Mouse (Mus musculus) MEL (cell line): ENCODE data around the gene Polr2l. TPM values are rescaled to one million over a fixed set of nuclear protein-coding genes. Genes with fewer than 3 reads are reported as not detected.

Source experiments
- DNase-seq: peaks from one replicate; pipeline ENCODE4 v3.0.0; 2011; ENCODE audit warnings: low read depth, low spot score
- H3K27ac ChIP-seq: 2 replicates; pipeline ENCODE4 v1.5.1; 2012; ENCODE audit warnings: low read depth, mild to moderate bottlenecking, control low read depth, low read length, moderate library complexity; ENCODE audit not compliant: control insufficient read depth
- H3K27me3 ChIP-seq, 2 experiments: fragments of 150-350 bp in 1 of 2; sonication (generic) in 1 of 2; 2 replicates each; pipeline ENCODE4 v1.6.1; 2012; ENCODE audit warnings: low read length in 2 of 2, mild to moderate bottlenecking in 2 of 2, improper control_type of control experiment in 1 of 2, moderate library complexity in 1 of 2; ENCODE audit not compliant: insufficient read depth in 2 of 2, control insufficient read depth in 1 of 2
- H3K36me3 ChIP-seq, 2 experiments: 2 replicates each; pipeline ENCODE4 v1.6.1; 2012 to 2014; ENCODE audit warnings: low read length in 2 of 2, improper control_type of control experiment in 1 of 2, inconsistent platforms in 1 of 2, mild to moderate bottlenecking in 1 of 2; ENCODE audit not compliant: insufficient read depth in 2 of 2, control insufficient read depth in 1 of 2
- H3K4me1 ChIP-seq, 2 experiments: fragments of 150-350 bp in 1 of 2; sonication (generic) in 1 of 2; 2 replicates each; pipeline ENCODE4 v1.6.1; 2012; ENCODE audit warnings: low read length in 2 of 2, improper control_type of control experiment in 1 of 2, mild to moderate bottlenecking in 1 of 2; ENCODE audit not compliant: insufficient read depth in 2 of 2, control insufficient read depth in 1 of 2
- H3K4me3 ChIP-seq, 2 experiments: fragments of 150-350 bp in 1 of 2; sonication (generic) in 1 of 2; 2 replicates each; pipeline ENCODE4 v1.5.1; 2012; ENCODE audit warnings: low read depth in 2 of 2, low read length in 2 of 2, mild to moderate bottlenecking in 2 of 2, moderate library complexity in 2 of 2, control low read depth in 1 of 2, improper control_type of control experiment in 1 of 2; ENCODE audit not compliant: control insufficient read depth in 1 of 2, insufficient read depth in 1 of 2
- H3K79me2 ChIP-seq: 2 replicates; pipeline ENCODE4 v1.6.1; 2012; ENCODE audit warnings: mild to moderate bottlenecking, low read length, moderate library complexity; ENCODE audit not compliant: control insufficient read depth, poor library complexity, insufficient read depth
- H3K9ac ChIP-seq: 2 replicates; pipeline ENCODE4 v1.6.1; 2012; ENCODE audit warnings: low read depth, mild to moderate bottlenecking, control low read depth, low read length, moderate library complexity; ENCODE audit not compliant: control insufficient read depth, poor library complexity, severe bottlenecking
- H3K9me3 ChIP-seq: fragments of 150-350 bp; sonication (generic); replicated peaks from 2 replicates; pipeline ENCODE4 v1.6.1; 2012; ENCODE audit warnings: mild to moderate bottlenecking, low read length, improper control_type of control experiment, moderate library complexity; ENCODE audit not compliant: insufficient read depth
- BHLHE40 ChIP-seq: IDR thresholded peaks from 2 replicates; pipeline ENCODE4 v1.6.1; 2012; ENCODE audit warnings: low read depth, mild to moderate bottlenecking, inconsistent platforms, low read length, improper control_type of control experiment, borderline replicate concordance
- CHD2 ChIP-seq: IDR thresholded peaks from 2 replicates; pipeline ENCODE4 v1.6.1; 2011; ENCODE audit warnings: low read length, improper control_type of control experiment
- CTCF ChIP-seq, 3 experiments: IDR thresholded peaks in 2 of 3; conservative IDR thresholded peaks in 1 of 3; 2 replicates each; pipeline ENCODE4 v1.5.1; 2011 to 2012; ENCODE audit warnings: low read length in 3 of 3, low read depth in 2 of 3, mild to moderate bottlenecking in 2 of 3, improper control_type of control experiment in 1 of 3, inconsistent platforms in 1 of 3, mixed read lengths in 1 of 3, moderate library complexity in 1 of 3; ENCODE audit not compliant: control insufficient read depth in 1 of 3, insufficient read depth in 1 of 3, poor library complexity in 1 of 3, severe bottlenecking in 1 of 3
- E2F4 ChIP-seq: IDR thresholded peaks from 2 replicates; pipeline ENCODE4 v1.6.1; 2011; ENCODE audit warnings: low read depth, low read length, improper control_type of control experiment, borderline replicate concordance
- EP300 ChIP-seq, 2 experiments: IDR thresholded peaks; 2 replicates each; pipeline ENCODE4 v1.6.1; 2011; ENCODE audit warnings: improper control_type of control experiment in 2 of 2, low read length in 2 of 2, low read depth in 1 of 2, mild to moderate bottlenecking in 1 of 2
- ETS1 ChIP-seq: IDR thresholded peaks from 2 replicates; pipeline ENCODE4 v1.6.1; 2012; ENCODE audit warnings: low read depth, mild to moderate bottlenecking, inconsistent platforms, low read length, improper control_type of control experiment, moderate library complexity
- GABPA ChIP-seq: IDR thresholded peaks from 2 replicates; pipeline ENCODE4 v1.6.1; 2012; ENCODE audit warnings: low read depth, mild to moderate bottlenecking, inconsistent platforms, low read length, improper control_type of control experiment, moderate library complexity
- GATA1 ChIP-seq: IDR thresholded peaks from 2 replicates; pipeline ENCODE4 v1.6.1; 2011; ENCODE audit warnings: low read depth, low read length, improper control_type of control experiment
- HCFC1 ChIP-seq: IDR thresholded peaks from 2 replicates; pipeline ENCODE4 v1.6.1; 2012; ENCODE audit warnings: low read depth, mild to moderate bottlenecking, inconsistent platforms, low read length, improper control_type of control experiment, moderate library complexity
- JUND ChIP-seq: IDR thresholded peaks from 2 replicates; pipeline ENCODE4 v1.6.1; 2011; ENCODE audit warnings: low read depth, mild to moderate bottlenecking, improper control_type of control experiment, low read length
- KAT2A ChIP-seq: conservative IDR thresholded peaks from 2 replicates; pipeline ENCODE4 v1.6.1; 2012; ENCODE audit warnings: low read depth, low read length, improper control_type of control experiment, inconsistent platforms
- MAFK ChIP-seq: IDR thresholded peaks from 2 replicates; pipeline ENCODE4 v1.6.1; 2011; ENCODE audit warnings: low read depth, mild to moderate bottlenecking, low read length, improper control_type of control experiment, borderline replicate concordance
- MAX ChIP-seq: IDR thresholded peaks from 2 replicates; pipeline ENCODE4 v1.6.1; 2011; ENCODE audit warnings: low read length, improper control_type of control experiment
- MAZ ChIP-seq: IDR thresholded peaks from 2 replicates; pipeline ENCODE4 v1.6.1; 2012; ENCODE audit warnings: low read depth, mild to moderate bottlenecking, inconsistent platforms, low read length, improper control_type of control experiment
- MXI1 ChIP-seq: IDR thresholded peaks from 2 replicates; pipeline ENCODE4 v1.6.1; 2011; ENCODE audit warnings: mild to moderate bottlenecking, low read depth, low read length, improper control_type of control experiment
- MYB ChIP-seq: IDR thresholded peaks from 2 replicates; pipeline ENCODE4 v1.6.1; 2011; ENCODE audit warnings: mild to moderate bottlenecking, low read depth, low read length, improper control_type of control experiment
- POLR2AphosphoS5 ChIP-seq: IDR thresholded peaks from 2 replicates; pipeline ENCODE4 v1.6.1; 2012; ENCODE audit warnings: low read depth, borderline replicate concordance, mild to moderate bottlenecking, inconsistent platforms, low read length, moderate library complexity, mixed read lengths
- RAD21 ChIP-seq: IDR thresholded peaks from 2 replicates; pipeline ENCODE4 v1.6.1; 2011; ENCODE audit warnings: mild to moderate bottlenecking, low read depth, low read length, improper control_type of control experiment
- RCOR1 ChIP-seq: IDR thresholded peaks from 2 replicates; pipeline ENCODE4 v1.6.1; 2012; ENCODE audit warnings: low read depth, mild to moderate bottlenecking, inconsistent platforms, low read length, improper control_type of control experiment
- SIN3A ChIP-seq: IDR thresholded peaks from 2 replicates; pipeline ENCODE4 v1.6.1; 2012; ENCODE audit warnings: low read length, improper control_type of control experiment, inconsistent platforms
- SMC3 ChIP-seq: IDR thresholded peaks from 2 replicates; pipeline ENCODE4 v1.6.1; 2011; ENCODE audit warnings: low read depth, low read length, improper control_type of control experiment
- TAL1 ChIP-seq: IDR thresholded peaks from 2 replicates; pipeline ENCODE4 v1.6.1; 2012; ENCODE audit warnings: mild to moderate bottlenecking, inconsistent platforms, low read length, moderate library complexity, mixed read lengths
- TBP ChIP-seq: IDR thresholded peaks from 2 replicates; pipeline ENCODE4 v1.8.0; 2011; ENCODE audit warnings: low read depth, low read length, improper control_type of control experiment
- TCF12 ChIP-seq: IDR thresholded peaks from 2 replicates; pipeline ENCODE4 v1.6.1; 2014; ENCODE audit warnings: low read depth, mild to moderate bottlenecking, inconsistent platforms, low read length, improper control_type of control experiment, moderate library complexity
- USF1 ChIP-seq: IDR thresholded peaks from 2 replicates; pipeline ENCODE4 v1.6.1; 2014; ENCODE audit warnings: low read depth, mild to moderate bottlenecking, inconsistent platforms, low read length, improper control_type of control experiment, moderate library complexity
- USF2 ChIP-seq, 2 experiments: IDR thresholded peaks; 2 replicates each; pipeline ENCODE4 v1.6.1; 2011 to 2012; ENCODE audit warnings: improper control_type of control experiment in 2 of 2, low read length in 2 of 2, borderline replicate concordance in 1 of 2, inconsistent platforms in 1 of 2, low read depth in 1 of 2, mild to moderate bottlenecking in 1 of 2; ENCODE audit not compliant: insufficient read depth in 1 of 2
- ZKSCAN1 ChIP-seq: IDR thresholded peaks from 2 replicates; pipeline ENCODE4 v1.6.1; 2012; ENCODE audit warnings: low read depth, mild to moderate bottlenecking, inconsistent platforms, low read length, improper control_type of control experiment, moderate library complexity
- ZMIZ1 ChIP-seq: IDR thresholded peaks from 2 replicates; pipeline ENCODE4 v1.6.1; 2012; ENCODE audit warnings: low read depth, mild to moderate bottlenecking, inconsistent platforms, low read length, improper control_type of control experiment, moderate library complexity
- ZNF384 ChIP-seq: IDR thresholded peaks from 2 replicates; pipeline ENCODE4 v1.6.1; 2012; ENCODE audit warnings: low read depth, mild to moderate bottlenecking, inconsistent platforms, low read length, improper control_type of control experiment
- polyA plus RNA-seq, 2 experiments: library from polyadenylated mRNA; stranded (reverse) in 1 of 2; unstranded in 1 of 2; fragments of >175 nt in 1 of 2; fragments of >200 nt in 1 of 2; gene quantifications; 2 replicates each; pipeline versions ENCODE4 v1.2.1 to v1.2.4; 2012; ENCODE audit warnings: low replicate concordance in 2 of 2, low read depth in 1 of 2; ENCODE audit not compliant: insufficient read length in 2 of 2, insufficient read depth in 1 of 2, missing spikeins in 1 of 2
- total RNA-seq: library from RNA; depleted of rRNA; stranded (reverse); fragments of 300-350 nt; gene quantifications from 2 replicates; pipeline ENCODE4 v1.2.3, GENCODE M21; 2012

The Polr2l gene
- total and polyA plus RNA-seq, 3 experiments, result 82.4 to 114 TPM; not detected in 1

- peak; percentile 50 for DNase-seq
- H3K27me3 ChIP-seq, result no peaks in the 10 kb centered on the region
- peaks cover 51% of the 10 kb centered on the region for H3K79me2 ChIP-seq
- peak overlapping the region; percentile 71 for H3K27ac ChIP-seq
- TF ChIP-seq ZNF384 (no peak), CTCF (IDR thresholded peaks at IDR 0.05 in 2 of 3, conservative IDR thresholded peaks at IDR 0.05 in 1 of 3; ENCODE audit: control insufficient read depth in 1 of 3, insufficient read depth in 1 of 3, low read depth in 2 of 3, low read length in 3 of 3, poor library complexity in 1 of 3, severe bottlenecking in 1 of 3) (peak in 2 of 3 experiments; percentile 28 to 37; a peak in 3 of 6 replicates), MAFK (no peak), ETS1 (0 out of 2 replicates have a peak, but pooled peaks have one; percentile 28), ZKSCAN1 (no peak), MAZ (0 out of 2 replicates have a peak, but pooled peaks have one; percentile 39), RCOR1 (no peak)
- H3K4me1 ChIP-seq, result peaks cover 3 to 22% of the 10 kb centered on the region in 2 experiments; a peak in 3 of 4 replicates
- peak overlapping the region; percentile 98 for H3K9ac ChIP-seq
- H3K36me3 ChIP-seq, result peaks cover 0 to 16% of the 10 kb centered on the region in 2 experiments; a peak in 2 of 4 replicates
- no peaks in the 10 kb centered on the region for H3K9me3 ChIP-seq
- H3K4me3 ChIP-seq, result peak overlapping the region; percentile 95
These were observed 2.0 kb upstream of the Polr2l start for GRCm38 (mm10) chr7:141476981-141477370.

GRCm38 (mm10) chr7:141476226-141476980 is 1.5 kb upstream of the Polr2l start:
- Histone ChIP-seq H3K27me3 (no peaks in the 10 kb centered on the region), H3K36me3 (peaks cover 0 to 16% of the 10 kb centered on the region in 2 experiments; a peak in 2 of 4 replicates), H3K9ac (peak overlapping the region; percentile 98), H3K27ac (peak overlapping the region; percentile 71), H3K9me3 (no peaks in the 10 kb centered on the region), H3K79me2 (peaks cover 51% of the 10 kb centered on the region), H3K4me1 (peaks cover 3 to 22% of the 10 kb centered on the region in 2 experiments; a peak in 3 of 4 replicates), H3K4me3 (peak overlapping the region; percentile 95)
- peak; percentile 69 for DNase-seq
- TF ChIP-seq KAT2A (no peak), MAZ (no peak; the same call in 1 of the 2 replicates), GABPA (no peak), MYB (no peak), RCOR1 (no peak), GATA1 (no peak), JUND (no peak), EP300 (IDR thresholded peaks at IDR 0.05; ENCODE audit: low read depth in 1 of 2, low read length in 2 of 2) (0 out of 4 replicates have a peak, but pooled peaks of 1 of the 2 experiments have one; percentile 25), HCFC1 (no peak), CHD2 (peak; percentile 57; the same call in 1 of the 2 replicates), CTCF (IDR thresholded peaks at IDR 0.05 in 2 of 3, conservative IDR thresholded peaks at IDR 0.05 in 1 of 3; ENCODE audit: control insufficient read depth in 1 of 3, insufficient read depth in 1 of 3, low read depth in 2 of 3, low read length in 3 of 3, poor library complexity in 1 of 3, severe bottlenecking in 1 of 3) (no peak; a peak in 1 of 6 replicates), TBP (no peak), E2F4 (no peak), BHLHE40 (no peak), RAD21 (no peak), USF1 (peak; percentile 54; the same call in 1 of the 2 replicates), POLR2AphosphoS5 (no peak), USF2 (IDR thresholded peaks at IDR 0.05; ENCODE audit: borderline replicate concordance in 1 of 2, insufficient read depth in 1 of 2, low read depth in 1 of 2, low read length in 2 of 2) (no peak), MAX (peak; percentile 95), MXI1 (peak; percentile 96), SIN3A (peak; percentile 63), MAFK (no peak), TAL1 (no peak), ZMIZ1 (no peak), TCF12 (peak; percentile 6; the same call in 1 of the 2 replicates), SMC3 (no peak)
